Mouse (Mus musculus): ENCODE data around the gene Slc22a6. TPM values are rescaled to one million over a fixed set of nuclear protein-coding genes. Genes with fewer than 3 reads are reported as not detected.
A peak's percentile ranks its signal among the peaks of the same experiment; 100 is the strongest.

Slc22a6 gene
- polyA plus RNA-seq, 1 experiment from 2014 or later = not detected

GRCm38 (mm10) chr19:8662337-8662736 lies 44.5 kb downstream of the Slc22a6 start:
- Histone ChIP-seq H3K9ac (peak overlapping the region; percentile 57), H3K4me3 (ENCODE audit: low read depth, low read length) (peak overlapping the region; percentile 43), H3K4me1 (ENCODE audit: insufficient read depth) (no peaks in the 10 kb centered on the region), H3K4me2 (peak overlapping the region; percentile 94), H3K27me3 (ENCODE audit: insufficient read depth, low read length) (no peaks in the 10 kb centered on the region), H3K27ac (ENCODE audit: low read depth) (no peak overlapping the region), H3K36me3 (ENCODE audit: insufficient read depth) (no peaks in the 10 kb centered on the region), H3K9me3 (ENCODE audit: low read depth, low read length) (no peaks in the 10 kb centered on the region)
- ATAC-seq (ENCODE audit: insufficient read depth) (peak; percentile 47), DNase-seq (peak; percentile 81)
- TF ChIP-seq CTCF (IDR thresholded peaks at IDR 0.05; ENCODE audit: low read depth) = peak; percentile 77
- WGBS = 2% methylated on average over 11 of the region's 11 CpGs

- Histone ChIP-seq H3K4me3 (ENCODE audit: low read depth, low read length) (0 out of 2 replicates have a peak within 1 kb of the TSS, but pooled peaks have one; percentile 43), H3K27me3 (ENCODE audit: insufficient read depth, low read length) (no peaks in the 10 kb centered on the region), H3K9ac (no peak within 1 kb of the TSS), H3K27ac (ENCODE audit: low read depth) (no peak within 1 kb of the TSS), H3K9me3 (ENCODE audit: low read depth, low read length) (no peaks in the 10 kb centered on the region), H3K4me1 (ENCODE audit: insufficient read depth) (no peaks in the 10 kb centered on the region), H3K36me3 (ENCODE audit: insufficient read depth) (no peaks in the 10 kb centered on the region), H3K4me2 (peak within 1 kb of the TSS; percentile 94)
- no peak for TF ChIP-seq CTCF (IDR thresholded peaks at IDR 0.05; ENCODE audit: low read depth)
- DNase-seq (no peak), ATAC-seq (ENCODE audit: insufficient read depth) (0 out of 2 replicates have a peak, but pooled peaks have one; percentile 25)
- WGBS = 65% methylated on average over 9 of the region's 9 CpGs
These were observed 45.6 kb downstream of the Slc22a6 start, which contains the start of gene Chrm1 for GRCm38 (mm10) chr19:8663360-8663839. Gene Chrm1 (plus strand): TSS chr19:8663789.

GRCm38 (mm10) chr19:8663911-8664421 lies 46.1 kb downstream of the Slc22a6 start:
- no peak for TF ChIP-seq CTCF (IDR thresholded peaks at IDR 0.05; ENCODE audit: low read depth)
- no peak for ATAC-seq (ENCODE audit: insufficient read depth)
- no peak for DNase-seq
- Histone ChIP-seq H3K36me3 (ENCODE audit: insufficient read depth) (no peaks in the 10 kb centered on the region), H3K4me1 (ENCODE audit: insufficient read depth) (no peaks in the 10 kb centered on the region), H3K4me3 (ENCODE audit: low read depth, low read length) (no peak overlapping the region), H3K9ac (no peak overlapping the region), H3K27me3 (ENCODE audit: insufficient read depth, low read length) (no peaks in the 10 kb centered on the region), H3K9me3 (ENCODE audit: low read depth, low read length) (no peaks in the 10 kb centered on the region), H3K27ac (ENCODE audit: low read depth) (no peak overlapping the region), H3K4me2 (no peak overlapping the region)
- 36% methylated on average over 10 of the region's 10 CpGs for WGBS

- Histone ChIP-seq H3K9ac (no peak overlapping the region), H3K27me3 (ENCODE audit: insufficient read depth, low read length) (no peaks in the 10 kb centered on the region), H3K4me1 (ENCODE audit: insufficient read depth) (no peaks in the 10 kb centered on the region), H3K36me3 (ENCODE audit: insufficient read depth) (no peaks in the 10 kb centered on the region), H3K4me2 (no peak overlapping the region), H3K27ac (ENCODE audit: low read depth) (no peak overlapping the region), H3K9me3 (ENCODE audit: low read depth, low read length) (no peaks in the 10 kb centered on the region), H3K4me3 (ENCODE audit: low read depth, low read length) (no peak overlapping the region)
- TF ChIP-seq CTCF (IDR thresholded peaks at IDR 0.05; ENCODE audit: low read depth) = no peak
- 86% methylated on average over 3 of the region's 3 CpGs for WGBS
- ATAC-seq (ENCODE audit: insufficient read depth) (no peak), DNase-seq (no peak)
These were observed 47.0 kb downstream of the Slc22a6 start for GRCm38 (mm10) chr19:8664859-8665258.

- Histone ChIP-seq H3K27ac (ENCODE audit: low read depth) (no peak overlapping the region), H3K4me3 (ENCODE audit: low read depth, low read length) (no peak overlapping the region), H3K9me3 (ENCODE audit: low read depth, low read length) (no peaks in the 10 kb centered on the region), H3K4me1 (ENCODE audit: insufficient read depth) (no peaks in the 10 kb centered on the region), H3K36me3 (ENCODE audit: insufficient read depth) (no peaks in the 10 kb centered on the region), H3K4me2 (no peak overlapping the region), H3K27me3 (ENCODE audit: insufficient read depth, low read length) (no peaks in the 10 kb centered on the region), H3K9ac (no peak overlapping the region)
- no peak for ATAC-seq (ENCODE audit: insufficient read depth)
- TF ChIP-seq CTCF (IDR thresholded peaks at IDR 0.05; ENCODE audit: low read depth) = no peak
- DNase-seq = no peak
- 59% methylated on average over 5 of the region's 5 CpGs for WGBS
These were observed 47.9 kb downstream of the Slc22a6 start for GRCm38 (mm10) chr19:8665746-8666145.

GRCm38 (mm10) chr19:8672859-8673258 lies 55.0 kb downstream of the Slc22a6 start:
- H3K4me1 ChIP-seq (ENCODE audit: insufficient read depth) = no peaks in the 10 kb centered on the region
- DNase-seq = no peak
- H3K9ac ChIP-seq = no peak overlapping the region
- no peak overlapping the region for H3K27ac ChIP-seq (ENCODE audit: low read depth)
- no peaks in the 10 kb centered on the region for H3K9me3 ChIP-seq (ENCODE audit: low read depth, low read length)
- 78% methylated on average over 3 of the region's 3 CpGs for WGBS
- H3K36me3 ChIP-seq (ENCODE audit: insufficient read depth) = no peaks in the 10 kb centered on the region
- ATAC-seq (ENCODE audit: insufficient read depth) = no peak
- no peaks in the 10 kb centered on the region for H3K27me3 ChIP-seq (ENCODE audit: insufficient read depth, low read length)
- H3K4me3 ChIP-seq (ENCODE audit: low read depth, low read length) = no peak overlapping the region
- no peak overlapping the region for H3K4me2 ChIP-seq
- no peak for TF ChIP-seq CTCF (IDR thresholded peaks at IDR 0.05; ENCODE audit: low read depth)

- no peaks in the 10 kb centered on the region for H3K4me1 ChIP-seq (ENCODE audit: insufficient read depth)
- no peak overlapping the region for H3K4me3 ChIP-seq (ENCODE audit: low read depth, low read length)
- H3K9ac ChIP-seq = no peak overlapping the region
- no peaks in the 10 kb centered on the region for H3K27me3 ChIP-seq (ENCODE audit: insufficient read depth, low read length)
- no peak for ATAC-seq (ENCODE audit: insufficient read depth)
- no peak overlapping the region for H3K27ac ChIP-seq (ENCODE audit: low read depth)
- no peak for TF ChIP-seq CTCF (IDR thresholded peaks at IDR 0.05; ENCODE audit: low read depth)
- H3K9me3 ChIP-seq (ENCODE audit: low read depth, low read length) = no peaks in the 10 kb centered on the region
- H3K36me3 ChIP-seq (ENCODE audit: insufficient read depth) = no peaks in the 10 kb centered on the region
- no peak overlapping the region for H3K4me2 ChIP-seq
- no peak for DNase-seq
- 33% methylated on average over 9 of the region's 9 CpGs for WGBS
These were observed 55.7 kb downstream of the Slc22a6 start for GRCm38 (mm10) chr19:8673336-8674063.

Other genes starting within 250 kb of the Slc22a6 start
- gene Slc22a30, start 212.9 kb upstream of the Slc22a6 start, polyA plus RNA-seq (2014; fragmentation: Nextera tagmentation; extraction: Ambion mirVana) = not detected in 2 replicates
- not detected in 2 replicates for gene Slc22a8, start 26.8 kb upstream of the Slc22a6 start, polyA plus RNA-seq (2014; fragmentation: Nextera tagmentation; extraction: Ambion mirVana)
- 0.05 and 0.08 TPM in 2 replicates for gene Chrm1, start 45.8 kb downstream of the Slc22a6 start, polyA plus RNA-seq (2014; fragmentation: Nextera tagmentation; extraction: Ambion mirVana)
- 85.0 and 89.1 TPM in 2 replicates for gene Slc3a2, start 105.3 kb downstream of the Slc22a6 start, polyA plus RNA-seq (2014; fragmentation: Nextera tagmentation; extraction: Ambion mirVana)
- gene Wdr74, start 117.8 kb downstream of the Slc22a6 start, polyA plus RNA-seq (2014; fragmentation: Nextera tagmentation; extraction: Ambion mirVana) = 83.4 and 88.0 TPM in 2 replicates
- 1.2 and 2.3 TPM in 2 replicates for gene 1700092M07Rik, start 122.7 kb downstream of the Slc22a6 start, polyA plus RNA-seq (2014; fragmentation: Nextera tagmentation; extraction: Ambion mirVana)
- 122 and 126 TPM in 2 replicates for gene Stx5a, start 123.4 kb downstream of the Slc22a6 start, polyA plus RNA-seq (2014; fragmentation: Nextera tagmentation; extraction: Ambion mirVana)
- 195 and 197 TPM in 2 replicates for gene Nxf1, start 139.0 kb downstream of the Slc22a6 start, polyA plus RNA-seq (2014; fragmentation: Nextera tagmentation; extraction: Ambion mirVana)
- 166 and 207 TPM in 2 replicates for gene Tmem223, start 153.0 kb downstream of the Slc22a6 start, polyA plus RNA-seq (2014; fragmentation: Nextera tagmentation; extraction: Ambion mirVana)
- gene Tmem179b, start 156.4 kb downstream of the Slc22a6 start, polyA plus RNA-seq (2014; fragmentation: Nextera tagmentation; extraction: Ambion mirVana) = 67.7 and 72.3 TPM in 2 replicates
- gene Taf6l, start 168.4 kb downstream of the Slc22a6 start, polyA plus RNA-seq (2014; fragmentation: Nextera tagmentation; extraction: Ambion mirVana) = 21.5 and 24.7 TPM in 2 replicates
- 162 and 163 TPM in 2 replicates for gene Polr2g, start 180.5 kb downstream of the Slc22a6 start, polyA plus RNA-seq (2014; fragmentation: Nextera tagmentation; extraction: Ambion mirVana)
- 6.1 and 6.6 TPM in 2 replicates for gene Zbtb3, start 184.5 kb downstream of the Slc22a6 start, polyA plus RNA-seq (2014; fragmentation: Nextera tagmentation; extraction: Ambion mirVana)
- gene Ttc9c, start 201.3 kb downstream of the Slc22a6 start, polyA plus RNA-seq (2014; fragmentation: Nextera tagmentation; extraction: Ambion mirVana) = 53.7 and 55.7 TPM in 2 replicates
- gene Hnrnpul2, start 202.0 kb downstream of the Slc22a6 start, polyA plus RNA-seq (2014; fragmentation: Nextera tagmentation; extraction: Ambion mirVana) = 7.9 and 8.3 TPM in 2 replicates
- not detected in 2 replicates for gene AC129217.1, start 211.7 kb downstream of the Slc22a6 start, polyA plus RNA-seq (2014; fragmentation: Nextera tagmentation; extraction: Ambion mirVana)
- 38.4 and 42.5 TPM in 2 replicates for gene Bscl2, start 219.4 kb downstream of the Slc22a6 start, polyA plus RNA-seq (2014; fragmentation: Nextera tagmentation; extraction: Ambion mirVana)
- gene Gng3, start 221.2 kb downstream of the Slc22a6 start, polyA plus RNA-seq (2014; fragmentation: Nextera tagmentation; extraction: Ambion mirVana) = 1.2 and 2.1 TPM in 2 replicates
- 0.83 and 0.96 TPM in 2 replicates for gene Lrrn4cl, start 232.7 kb downstream of the Slc22a6 start, polyA plus RNA-seq (2014; fragmentation: Nextera tagmentation; extraction: Ambion mirVana)